Mouse (Mus musculus): ENCODE measurements around the gene Zfy2.

Zfy2 gene

GRCm38 (mm10) chrY:2170309-2170708 lies at the start of gene Zfy2:
Gene Zfy2, minus strand, starts transcription at chrY:2170409.
- DNase-seq (ENCODE audit: extremely low spot score) = no peak

All from embryo, embryonic 9.5 days (tissue).